25 mouse cellular contexts compared by ENCODE assay signal in genomic region chr1:54452116-54452515, GRCm38 (mm10).
"Had no signal": no experiment of that assay in that cellular context is flagged by ENCODE, and none has a peak within 500 bp of the region (broad histone marks: within the 10 kb centered on the region; RNA-seq: fewer than 3 reads in every experiment).

No protein-coding gene starts in this region.

- H3K4me2 ChIP-seq: embryonic facial prominence, embryonic 12.5 days; embryonic facial prominence, embryonic 13.5 days; embryonic facial prominence, embryonic 15.5 days; forebrain, embryonic 12.5 days; forebrain, embryonic 13.5 days; forebrain, embryonic 15.5 days had no signal

- H3K9me3 ChIP-seq: embryonic facial prominence, embryonic 10.5 days; embryonic facial prominence, embryonic 12.5 days; embryonic facial prominence, embryonic 13.5 days; embryonic facial prominence, embryonic 15.5 days; forebrain, embryonic 10.5 days; forebrain, embryonic 12.5 days; forebrain, embryonic 13.5 days; forebrain, embryonic 15.5 days had no signal

- DNase-seq: cerebellum, adult 9-10 months; cerebellum, adult 9-11 months; cerebellum, postnatal 10 days; cerebellum, postnatal 14 days; cerebellum, postnatal 25 days; cerebellum, postnatal 36 days; embryo, embryonic 11 days; forebrain, postnatal 0 days; gastrocnemius, adult 2 months; gastrocnemius, postnatal 10 days; gastrocnemius, postnatal 14 days; gastrocnemius, postnatal 25 days; gastrocnemius, postnatal 36 days; heart, adult 11 months; heart, adult 18-20 months; heart, adult 2 months had no signal

- H3K4me3 ChIP-seq: embryonic facial prominence, embryonic 10.5 days; embryonic facial prominence, embryonic 12.5 days; embryonic facial prominence, embryonic 13.5 days; embryonic facial prominence, embryonic 15.5 days; erythroblast, embryonic 14.5 days; forebrain, embryonic 10.5 days; forebrain, embryonic 12.5 days; forebrain, embryonic 13.5 days; forebrain, embryonic 15.5 days; gastrocnemius, adult 2 months; heart, adult 2 months had no signal

- H3K9ac ChIP-seq: embryonic facial prominence, embryonic 12.5 days; embryonic facial prominence, embryonic 13.5 days; embryonic facial prominence, embryonic 15.5 days; forebrain, embryonic 12.5 days; forebrain, embryonic 13.5 days; forebrain, embryonic 15.5 days; forebrain, postnatal 0 days had no signal

- H3K36me3 ChIP-seq: embryonic facial prominence, embryonic 10.5 days; embryonic facial prominence, embryonic 12.5 days; embryonic facial prominence, embryonic 13.5 days; embryonic facial prominence, embryonic 15.5 days; forebrain, embryonic 10.5 days; forebrain, embryonic 12.5 days; forebrain, embryonic 15.5 days had no signal

- H3K4me1 ChIP-seq: embryonic facial prominence, embryonic 10.5 days; embryonic facial prominence, embryonic 12.5 days; embryonic facial prominence, embryonic 13.5 days; embryonic facial prominence, embryonic 15.5 days; forebrain, embryonic 10.5 days; forebrain, embryonic 12.5 days; forebrain, embryonic 13.5 days; forebrain, embryonic 15.5 days had no signal

- H3K27ac ChIP-seq: embryonic facial prominence, embryonic 10.5 days; embryonic facial prominence, embryonic 12.5 days; embryonic facial prominence, embryonic 13.5 days; embryonic facial prominence, embryonic 15.5 days; forebrain, embryonic 10.5 days; forebrain, embryonic 12.5 days; forebrain, embryonic 13.5 days; forebrain, embryonic 15.5 days; gastrocnemius, adult 2 months; heart, adult 2 months had no signal

- H3K27me3 ChIP-seq: embryonic facial prominence, embryonic 12.5 days; embryonic facial prominence, embryonic 13.5 days; embryonic facial prominence, embryonic 15.5 days; forebrain, embryonic 13.5 days; forebrain, embryonic 15.5 days had no signal
